Mouse (Mus musculus) G1E (cell line): ENCODE data around the gene Inpp5a.

Experiments
- CTCF ChIP-seq: IDR thresholded peaks from 2 replicates; pipeline ENCODE4 v1.5.1; 2012; ENCODE audit warnings: low read depth, low read length, inconsistent platforms, mixed read lengths
- GATA1 ChIP-seq: IDR thresholded peaks from 2 replicates; pipeline ENCODE4 v1.6.1; 2012; ENCODE audit warnings: borderline replicate concordance, low read length, inconsistent platforms, mixed read lengths
- GATA2 ChIP-seq: IDR thresholded peaks from 2 replicates; pipeline ENCODE4 v1.6.1; 2012; ENCODE audit warnings: low read depth, low read length, inconsistent platforms, borderline replicate concordance
- POLR2AphosphoS5 ChIP-seq: IDR thresholded peaks from 2 replicates; pipeline ENCODE4 v1.6.1; 2012; ENCODE audit warnings: low read depth, low read length, inconsistent platforms; ENCODE audit not compliant: insufficient replicate concordance
- TAL1 ChIP-seq: conservative IDR thresholded peaks from 2 replicates; pipeline ENCODE4 v1.6.1; 2012; ENCODE audit warnings: low read depth, low read length, inconsistent platforms, mixed read lengths

- TF ChIP-seq CTCF (no peak), GATA1 (no peak), POLR2AphosphoS5 (no peak), TAL1 (no peak), GATA2 (no peak)
Measured at GRCm38 (mm10) chr7:139439922-139440895, 51.3 kb downstream of the Inpp5a start.
